In the genomic region with DNA sequence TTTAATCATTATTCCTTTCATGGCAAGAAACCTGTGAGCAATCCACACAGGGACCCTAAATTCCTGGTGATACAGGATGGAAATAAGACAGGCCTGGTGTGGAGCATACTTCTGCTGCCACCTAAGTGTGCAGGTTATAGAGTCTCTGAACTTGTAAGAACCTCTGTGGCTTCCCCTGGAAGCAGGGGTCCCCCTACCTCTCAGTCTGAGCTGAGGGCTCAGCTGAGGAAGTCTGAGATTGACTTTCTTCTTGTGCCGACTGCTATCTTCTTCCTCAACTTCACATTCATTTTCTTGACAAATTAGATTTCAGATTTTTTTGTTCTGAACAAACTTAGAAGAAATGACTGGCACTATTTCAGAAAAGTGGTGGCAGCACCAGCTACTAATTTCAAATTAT, we compare ENCODE assay signal across 27 mouse cellular contexts.
"Had no signal": no experiment of that assay in that cellular context is flagged by ENCODE, and none has a peak within 500 bp of the region (broad histone marks: within the 10 kb centered on the region; RNA-seq: fewer than 3 reads in every experiment).

No protein-coding gene starts in this region.

- H3K9me3 ChIP-seq: embryonic facial prominence, embryonic 10.5 days; embryonic facial prominence, embryonic 12.5 days; embryonic facial prominence, embryonic 13.5 days; embryonic facial prominence, embryonic 15.5 days; forebrain, embryonic 10.5 days; forebrain, embryonic 12.5 days; forebrain, embryonic 13.5 days; forebrain, embryonic 15.5 days had no signal

- H3K27me3 ChIP-seq: embryonic facial prominence, embryonic 12.5 days; embryonic facial prominence, embryonic 13.5 days; embryonic facial prominence, embryonic 15.5 days; forebrain, embryonic 12.5 days; forebrain, embryonic 13.5 days; forebrain, embryonic 15.5 days had no signal

- H3K27ac ChIP-seq: embryonic facial prominence, embryonic 10.5 days; embryonic facial prominence, embryonic 12.5 days; embryonic facial prominence, embryonic 13.5 days; embryonic facial prominence, embryonic 15.5 days; forebrain, embryonic 10.5 days; forebrain, embryonic 12.5 days; forebrain, embryonic 13.5 days; forebrain, embryonic 15.5 days; gastrocnemius, adult 2 months; heart, adult 2 months had no signal

- H3K4me3 ChIP-seq: embryonic facial prominence, embryonic 10.5 days; embryonic facial prominence, embryonic 12.5 days; embryonic facial prominence, embryonic 13.5 days; embryonic facial prominence, embryonic 15.5 days; erythroblast, embryonic 14.5 days; forebrain, embryonic 10.5 days; forebrain, embryonic 12.5 days; forebrain, embryonic 13.5 days; forebrain, embryonic 15.5 days; gastrocnemius, adult 2 months; heart, adult 2 months had no signal

- H3K9ac ChIP-seq: embryonic facial prominence, embryonic 12.5 days; embryonic facial prominence, embryonic 13.5 days; embryonic facial prominence, embryonic 15.5 days; forebrain, embryonic 12.5 days; forebrain, embryonic 13.5 days; forebrain, embryonic 15.5 days; forebrain, postnatal 0 days had no signal

- H3K4me1 ChIP-seq: embryonic facial prominence, embryonic 10.5 days; embryonic facial prominence, embryonic 12.5 days; embryonic facial prominence, embryonic 13.5 days; embryonic facial prominence, embryonic 15.5 days; forebrain, embryonic 13.5 days had no signal

- ATAC-seq: forebrain, embryonic 13.5 days; forebrain, embryonic 14.5 days; forebrain, embryonic 15.5 days; forebrain, embryonic 16.5 days; forebrain, postnatal 0 days had no signal

- DNase-seq: cerebellum, adult 9-10 months; cerebellum, adult 9-11 months; cerebellum, postnatal 10 days; cerebellum, postnatal 14 days; cerebellum, postnatal 25 days; cerebellum, postnatal 36 days; embryo, embryonic 11 days; forebrain, postnatal 0 days; gastrocnemius, adult 2 months; gastrocnemius, postnatal 10 days; gastrocnemius, postnatal 14 days; gastrocnemius, postnatal 25 days; gastrocnemius, postnatal 36 days; heart, adult 11 months; heart, adult 18-20 months; heart, adult 2 months had no signal

- H3K4me2 ChIP-seq: embryonic facial prominence, embryonic 12.5 days; embryonic facial prominence, embryonic 13.5 days; embryonic facial prominence, embryonic 15.5 days; forebrain, embryonic 12.5 days; forebrain, embryonic 13.5 days; forebrain, embryonic 15.5 days had no signal

- H3K36me3 ChIP-seq: embryonic facial prominence, embryonic 10.5 days; embryonic facial prominence, embryonic 12.5 days; embryonic facial prominence, embryonic 13.5 days; embryonic facial prominence, embryonic 15.5 days; forebrain, embryonic 10.5 days; forebrain, embryonic 12.5 days; forebrain, embryonic 15.5 days had no signal
